Mouse (Mus musculus) megakaryocyte, embryonic 14.5 days (primary cell): ENCODE measurements at regions not wholly inside any gene's neighbourhood (a gene's known extent, or its start where the extent isn't known, plus 50 kb on each side); places are given as distances from the start of the nearest gene placed in this dataset.

ENCODE experiments used
- FLI1 ChIP-seq: IDR thresholded peaks from 2 replicates; pipeline ENCODE4 v1.6.1; 2012; ENCODE audit warnings: low read length, inconsistent platforms, mixed read lengths
- GATA1 ChIP-seq: IDR thresholded peaks from 3 replicates; pipeline ENCODE4 v1.6.1; 2012; ENCODE audit warnings: mixed read lengths, low read length, inconsistent platforms, borderline replicate concordance

DNA sequence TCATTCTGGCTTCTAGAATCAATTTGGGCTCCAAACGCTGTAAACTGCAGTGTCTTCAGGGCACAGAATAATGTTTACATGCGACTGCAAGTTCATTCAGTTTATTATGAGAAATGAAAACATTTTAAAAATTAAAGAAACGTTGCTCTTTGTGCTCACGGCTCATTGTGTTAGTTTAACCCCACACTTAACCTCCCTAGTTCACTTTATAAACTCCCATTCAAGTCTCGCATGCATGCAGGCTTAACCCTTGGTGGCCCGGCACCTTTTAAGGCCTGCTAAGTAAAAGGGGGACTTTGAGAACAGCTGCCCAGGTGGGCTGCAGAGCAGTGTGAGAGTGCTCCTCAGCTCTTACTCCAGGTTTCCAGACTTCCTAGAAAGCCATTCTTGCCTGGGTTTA, 218.3 kb upstream of the Mgmt start:
- no peak for TF ChIP-seq GATA1
- no peak for TF ChIP-seq FLI1
